Mouse (Mus musculus) cortical plate, adult 2 months (tissue): ENCODE data around the gene Ankfy1.

ENCODE experiments used
- CTCF ChIP-seq: fragments of 200-500 bp; IDR thresholded peaks from 2 replicates; pipeline ENCODE4 v1.5.1; 2011; ENCODE audit warnings: mild to moderate bottlenecking, control low read depth, low read length; ENCODE audit not compliant: insufficient read depth; ENCODE audit errors: extremely low read depth
- POLR2A ChIP-seq: fragments of 200-500 bp; IDR thresholded peaks from 2 replicates; pipeline ENCODE4 v1.6.1; 2011; ENCODE audit warnings: mild to moderate bottlenecking, low read length, control low read depth; ENCODE audit not compliant: insufficient read depth; ENCODE audit errors: extremely low read depth

DNA sequence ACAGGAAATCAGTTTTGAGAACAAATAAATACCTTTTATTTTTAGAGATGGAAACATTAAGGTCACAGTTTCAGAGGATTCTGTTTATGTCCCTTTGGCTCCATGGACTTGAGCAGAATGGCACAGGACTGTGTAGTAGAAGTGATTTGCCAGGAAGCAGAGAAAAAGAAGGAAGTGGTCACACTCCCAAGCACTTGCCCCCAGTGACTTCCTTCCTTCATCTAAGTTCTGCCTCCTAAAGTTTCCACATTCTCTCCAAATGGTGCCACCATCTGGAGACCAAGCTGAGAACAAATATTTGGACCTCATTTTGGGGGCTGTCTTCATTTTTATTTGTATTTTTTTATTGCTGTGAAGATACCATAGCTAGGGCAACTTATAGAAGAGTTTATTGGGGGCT, 7.5 kb downstream of the Ankfy1 start:
- no peak for TF ChIP-seq CTCF
- TF ChIP-seq POLR2A = no peak
